Mouse (Mus musculus): ENCODE data around the gene Golga1. TPM values are rescaled to one million over a fixed set of nuclear protein-coding genes. Genes with fewer than 3 reads are reported as not detected.

The Golga1 gene
- polyA plus RNA-seq, 1 experiment from 2014 or later: 9.9 TPM

DNA sequence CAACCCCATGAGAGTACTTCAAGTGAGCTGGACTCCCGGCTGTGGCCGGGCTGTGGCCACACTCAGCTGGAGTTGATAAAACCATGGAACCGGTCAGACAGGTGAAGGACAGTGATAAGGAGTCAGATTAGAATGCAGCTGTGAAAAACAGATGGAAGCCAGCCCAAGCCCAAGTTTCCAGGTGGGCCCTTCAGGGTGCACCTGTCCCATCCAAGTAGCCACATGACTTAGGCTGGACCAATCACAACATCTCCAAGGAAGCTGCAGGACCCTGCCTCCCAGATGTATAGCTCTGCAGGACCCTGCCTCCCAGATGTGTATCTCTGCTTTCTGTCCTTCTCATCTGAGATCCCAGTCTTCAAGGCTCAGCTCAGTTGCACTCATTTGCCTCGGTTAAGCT is 73.3 kb downstream of the Golga1 start:
- no peak for ATAC-seq (ENCODE audit: low read depth)
- Histone ChIP-seq H3K9ac (no peak overlapping the region), H3K27ac (no peak overlapping the region)

DNA sequence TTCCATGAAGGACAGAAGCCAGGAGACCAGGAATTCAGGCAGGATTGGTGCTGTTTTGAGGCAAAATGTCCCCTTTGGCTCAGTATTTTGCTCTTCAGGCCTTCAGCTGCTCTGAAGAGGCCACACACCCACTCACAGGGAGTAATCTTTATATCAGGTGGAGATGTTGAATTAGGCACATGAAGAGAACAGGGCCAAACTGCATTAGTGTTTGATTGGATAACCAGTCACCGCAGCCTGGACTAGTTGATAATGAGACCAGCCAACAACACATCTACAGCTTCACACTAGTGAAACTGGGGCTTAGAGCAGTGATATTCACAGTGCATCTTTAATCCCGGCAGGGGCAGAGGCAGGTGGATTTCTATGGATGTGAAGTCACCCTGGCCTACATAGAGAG is 76.4 kb downstream of the Golga1 start:
- ATAC-seq (ENCODE audit: low read depth) (peak; percentile 90), DNase-seq (peak; percentile 46)
- H3K27ac ChIP-seq: peak overlapping the region; percentile 74
- 35% methylated on average over 2 of the region's 2 CpGs for WGBS (ENCODE audit: insufficient replicate concordance)
- peak overlapping the region; percentile 22; the same call in 1 of the 2 replicates for H3K9ac ChIP-seq
- H3K4me1 ChIP-seq (replicated peaks): peaks cover 48% of the 10 kb centered on the region
- no peaks in the 10 kb centered on the region for H3K36me3 ChIP-seq
- H3K4me3 ChIP-seq (replicated peaks): no peak overlapping the region
- H3K27me3 ChIP-seq: no peaks in the 10 kb centered on the region
- no peaks in the 10 kb centered on the region for H3K9me3 ChIP-seq (replicated peaks)
- H3K4me2 ChIP-seq: peak overlapping the region; percentile 24; the same call in 1 of the 2 replicates

More for the DNA sequence above, 73.3 kb downstream of the Golga1 start:
- no peak for DNase-seq
- no peaks in the 10 kb centered on the region for H3K9me3 ChIP-seq (replicated peaks)
- no peak overlapping the region for H3K4me2 ChIP-seq
- H3K36me3 ChIP-seq: no peaks in the 10 kb centered on the region
- peaks cover 51% of the 10 kb centered on the region for H3K4me1 ChIP-seq (replicated peaks)
- WGBS (ENCODE audit: insufficient replicate concordance): 25% methylated on average over 4 of the region's 4 CpGs
- no peaks in the 10 kb centered on the region for H3K27me3 ChIP-seq
- H3K4me3 ChIP-seq (replicated peaks): no peak overlapping the region

DNA sequence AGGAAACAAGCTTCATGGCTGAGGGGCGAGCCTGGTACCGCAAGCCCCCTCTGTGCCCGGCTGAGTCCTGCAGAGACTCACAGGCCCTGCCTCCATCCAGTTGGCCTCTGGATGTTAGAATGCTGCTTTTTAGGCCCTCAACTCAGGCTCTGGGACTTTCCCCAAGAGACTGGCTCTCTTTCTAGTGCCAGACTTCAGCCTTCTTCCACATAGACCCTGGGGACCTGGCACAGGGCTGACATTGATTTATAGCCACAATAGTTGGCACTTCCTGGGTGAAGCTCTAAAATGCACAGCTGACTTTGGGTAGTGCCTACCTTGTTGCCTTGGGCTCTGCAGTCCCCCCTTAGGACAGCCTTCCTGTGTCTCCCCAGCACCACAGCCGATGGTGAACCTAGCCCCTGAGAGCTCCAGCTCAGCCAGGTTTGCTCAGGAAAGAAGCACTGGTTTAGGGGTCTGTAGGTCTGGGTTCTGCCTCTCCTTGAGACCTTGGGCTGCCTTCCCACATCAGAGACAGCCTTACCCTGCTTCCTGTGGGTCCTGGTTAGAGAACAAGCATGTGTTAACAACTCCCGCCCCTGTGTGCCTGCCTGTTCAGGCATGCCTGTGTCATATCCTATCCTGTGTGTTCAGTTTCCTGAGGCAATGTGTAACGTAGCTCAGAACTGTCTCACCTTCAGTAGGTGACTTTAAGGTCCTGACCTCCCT is 77.4 kb downstream of the Golga1 start:
- H3K4me2 ChIP-seq: no peak overlapping the region
- H3K27me3 ChIP-seq: no peaks in the 10 kb centered on the region
- no peaks in the 10 kb centered on the region for H3K36me3 ChIP-seq
- WGBS (ENCODE audit: insufficient replicate concordance): 76% methylated on average over 6 of the region's 6 CpGs
- peak overlapping the region; percentile 74 for H3K27ac ChIP-seq
- no peak overlapping the region for H3K9ac ChIP-seq
- ATAC-seq (ENCODE audit: low read depth) (no peak), DNase-seq (no peak)
- H3K4me3 ChIP-seq (replicated peaks): no peak overlapping the region
- peaks cover 6% of the 10 kb centered on the region for H3K9me3 ChIP-seq (replicated peaks)
- peaks cover 48% of the 10 kb centered on the region for H3K4me1 ChIP-seq (replicated peaks)

DNA sequence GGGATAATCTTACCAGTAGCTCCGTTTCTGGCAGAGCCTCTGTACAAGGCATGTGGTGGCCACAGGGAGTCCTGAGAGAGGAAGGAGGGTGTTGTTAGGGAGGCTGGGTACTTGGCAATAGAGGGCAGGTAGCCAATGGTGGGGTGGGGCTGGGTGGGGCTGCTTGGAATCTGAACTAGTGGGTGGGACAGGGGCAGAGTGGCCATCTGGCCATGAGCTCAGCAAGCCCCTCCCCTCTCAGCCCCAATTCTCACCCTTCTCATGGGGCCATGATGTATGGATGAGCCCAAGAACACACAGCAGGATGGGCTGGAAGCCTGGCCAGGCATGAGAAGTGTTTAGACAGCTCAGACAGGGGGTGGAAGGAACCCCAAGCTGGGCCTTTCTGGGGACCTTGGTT is 78.0 kb downstream of the Golga1 start:
- H3K27me3 ChIP-seq: no peaks in the 10 kb centered on the region
- no peak overlapping the region for H3K27ac ChIP-seq
- no peak overlapping the region for H3K4me3 ChIP-seq (replicated peaks)
- no peaks in the 10 kb centered on the region for H3K36me3 ChIP-seq
- H3K4me2 ChIP-seq: no peak overlapping the region
- 61% methylated on average over 1 of the region's 1 CpGs for WGBS (ENCODE audit: insufficient replicate concordance)
- ATAC-seq (ENCODE audit: low read depth) (no peak), DNase-seq (no peak)
- peaks cover 47% of the 10 kb centered on the region for H3K4me1 ChIP-seq (replicated peaks)
- H3K9ac ChIP-seq: no peak overlapping the region
- peaks cover 6% of the 10 kb centered on the region for H3K9me3 ChIP-seq (replicated peaks)

- ATAC-seq (ENCODE audit: low read depth) (no peak), DNase-seq (no peak)
- peaks cover 6% of the 10 kb centered on the region for H3K9me3 ChIP-seq (replicated peaks)
- WGBS (ENCODE audit: insufficient replicate concordance): 69% methylated on average over 3 of the region's 3 CpGs
- no peak overlapping the region for H3K4me2 ChIP-seq
- no peak overlapping the region for H3K27ac ChIP-seq
- peaks cover 40% of the 10 kb centered on the region for H3K4me1 ChIP-seq (replicated peaks)
- H3K9ac ChIP-seq: no peak overlapping the region
- no peak overlapping the region for H3K4me3 ChIP-seq (replicated peaks)
- no peaks in the 10 kb centered on the region for H3K36me3 ChIP-seq
- H3K27me3 ChIP-seq: no peaks in the 10 kb centered on the region
Measured at GRCm38 (mm10) chr2:38986580-38986979, 78.8 kb downstream of the Golga1 start.

- H3K9me3 ChIP-seq (replicated peaks): peaks cover 6% of the 10 kb centered on the region
- no peak overlapping the region for H3K4me2 ChIP-seq
- H3K4me1 ChIP-seq (replicated peaks): peaks cover 15% of the 10 kb centered on the region
- DNase-seq (no peak), ATAC-seq (ENCODE audit: low read depth) (no peak)
- H3K9ac ChIP-seq: no peak overlapping the region
- H3K4me3 ChIP-seq (replicated peaks): no peak overlapping the region
- no peak overlapping the region for H3K27ac ChIP-seq
- 0 out of 2 replicates have a peak, but pooled peaks cover 4% of the 10 kb centered on the region for H3K27me3 ChIP-seq
- H3K36me3 ChIP-seq: no peaks in the 10 kb centered on the region
- 87% methylated on average over 2 of the region's 2 CpGs for WGBS (ENCODE audit: insufficient replicate concordance)
Measured at GRCm38 (mm10) chr2:38983456-38983855, 81.9 kb downstream of the Golga1 start.

DNA sequence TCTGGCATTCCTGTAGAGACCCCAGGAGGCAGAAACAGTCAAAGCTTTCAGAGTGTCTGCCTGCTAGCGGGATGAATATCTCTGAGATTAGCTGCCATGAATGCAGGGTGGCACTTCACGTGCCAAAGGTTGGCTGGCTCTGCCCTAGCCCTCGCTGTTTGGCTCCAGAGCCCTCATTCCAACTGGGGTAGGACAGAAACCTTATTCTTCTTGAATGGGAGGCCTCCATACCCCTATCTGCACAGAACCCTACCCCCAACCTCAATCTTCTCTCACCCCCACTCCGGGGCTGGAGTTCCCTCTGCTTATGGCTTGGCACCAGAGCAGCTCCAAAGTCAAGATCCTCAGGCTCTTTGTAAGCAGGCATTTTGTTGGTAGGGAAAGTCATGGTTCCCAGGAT is 87.5 kb downstream of the Golga1 start:
- no peak overlapping the region for H3K4me3 ChIP-seq (replicated peaks)
- 68% methylated on average over 4 of the region's 4 CpGs for WGBS (ENCODE audit: insufficient replicate concordance)
- no peak overlapping the region for H3K9ac ChIP-seq
- DNase-seq: no peak
- H3K27me3 ChIP-seq: peaks cover 17% of the 10 kb centered on the region; the same call in 1 of the 2 replicates
- no peaks in the 10 kb centered on the region for H3K36me3 ChIP-seq
- no peak overlapping the region for H3K27ac ChIP-seq
- no peak for ATAC-seq (ENCODE audit: low read depth)
- H3K4me1 ChIP-seq (replicated peaks): peaks cover 9% of the 10 kb centered on the region
- H3K4me2 ChIP-seq: no peak overlapping the region
- no peaks in the 10 kb centered on the region for H3K9me3 ChIP-seq (replicated peaks)

DNA sequence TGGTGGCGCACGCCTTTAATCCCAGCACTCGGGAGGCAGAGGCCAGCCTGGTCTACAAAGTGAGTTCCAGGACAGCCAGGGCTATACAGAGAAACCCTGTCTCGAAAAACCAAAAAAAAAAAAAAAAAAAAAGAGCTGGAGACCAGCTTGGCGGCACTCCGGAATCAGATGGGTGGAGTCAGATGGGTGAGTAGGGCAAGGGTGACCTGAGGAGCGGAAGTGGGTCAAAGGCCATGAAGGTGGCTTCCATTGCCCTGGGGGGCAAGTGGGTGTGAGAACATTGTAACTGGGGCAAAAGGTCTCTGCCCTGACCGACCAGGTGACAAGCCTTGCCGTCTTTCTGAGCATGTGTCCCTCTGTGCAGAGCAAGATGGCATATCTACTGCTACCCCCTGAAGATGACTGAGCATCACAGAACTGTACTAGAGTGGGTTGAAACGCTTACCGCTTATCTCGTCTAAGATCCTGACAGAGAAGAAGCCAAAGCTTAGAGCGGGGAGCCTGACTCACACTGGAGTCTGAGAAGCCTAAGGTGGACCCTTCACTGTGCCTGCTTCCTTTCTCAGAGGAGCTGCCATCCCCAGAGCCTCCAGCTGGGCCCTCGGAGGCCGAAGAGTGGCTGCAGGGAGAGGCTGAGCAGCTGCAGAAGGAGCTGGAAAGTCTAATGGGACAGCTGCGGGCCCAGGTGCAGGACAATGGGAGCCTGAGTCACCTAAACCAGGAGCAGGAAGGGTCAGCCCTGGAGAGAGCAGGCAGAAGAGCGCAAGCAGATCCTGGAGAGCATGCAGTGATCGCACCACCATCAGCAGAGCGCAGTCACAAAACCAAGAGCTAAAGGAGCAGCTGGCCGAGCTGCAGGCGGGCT is 89.2 kb downstream of the Golga1 start:
- no peak for DNase-seq
- ATAC-seq (ENCODE audit: low read depth): 0 out of 2 replicates have a peak, but pooled peaks have one; percentile 11
- no peaks in the 10 kb centered on the region for H3K9me3 ChIP-seq (replicated peaks)
- H3K36me3 ChIP-seq: no peaks in the 10 kb centered on the region
- H3K9ac ChIP-seq: no peak overlapping the region
- WGBS (ENCODE audit: insufficient replicate concordance): 65% methylated on average over 21 of the region's 21 CpGs
- no peak overlapping the region for H3K4me3 ChIP-seq (replicated peaks)
- peaks cover 17% of the 10 kb centered on the region; the same call in 1 of the 2 replicates for H3K27me3 ChIP-seq
- H3K4me1 ChIP-seq (replicated peaks): peaks cover 17% of the 10 kb centered on the region
- no peak overlapping the region for H3K27ac ChIP-seq
- H3K4me2 ChIP-seq: no peak overlapping the region

GRCm38 (mm10) chr2:38975181-38975580 is 90.2 kb downstream of the Golga1 start:
- H3K4me1 ChIP-seq (replicated peaks): peaks cover 27% of the 10 kb centered on the region
- WGBS (ENCODE audit: insufficient replicate concordance): 57% methylated on average over 3 of the region's 3 CpGs

DNA sequence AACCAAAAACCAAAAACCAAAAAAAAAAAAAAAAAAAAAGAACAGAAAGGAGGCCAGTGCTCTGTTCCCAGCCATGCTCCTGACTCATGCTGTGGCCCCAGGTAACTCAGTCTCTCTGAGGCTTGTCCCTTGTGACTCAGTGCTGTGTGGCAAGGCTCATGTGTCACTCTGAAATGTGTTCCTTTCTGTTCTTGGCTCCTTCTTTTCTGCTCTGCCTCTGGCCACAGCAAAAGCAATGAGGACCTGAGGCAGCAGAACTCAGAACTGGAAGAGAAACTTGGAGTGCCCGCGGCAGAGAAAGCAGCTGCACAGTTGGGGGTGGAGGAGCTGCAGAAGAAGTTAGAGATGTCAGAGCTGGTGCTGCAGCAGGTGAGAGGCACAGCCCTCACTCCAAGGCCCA is 91.2 kb downstream of the Golga1 start:
- Histone ChIP-seq H3K9me3 (replicated peaks) (no peaks in the 10 kb centered on the region), H3K4me1 (replicated peaks) (peaks cover 37% of the 10 kb centered on the region), H3K36me3 (no peaks in the 10 kb centered on the region), H3K27me3 (peaks cover 12% of the 10 kb centered on the region; the same call in 1 of the 2 replicates), H3K9ac (no peak overlapping the region), H3K4me3 (replicated peaks) (no peak overlapping the region), H3K4me2 (no peak overlapping the region), H3K27ac (no peak overlapping the region)
- WGBS (ENCODE audit: insufficient replicate concordance): 40% methylated on average over 2 of the region's 2 CpGs
- no peak for ATAC-seq (ENCODE audit: low read depth)
- no peak for DNase-seq

More at GRCm38 (mm10) chr2:38975181-38975580, 90.2 kb downstream of the Golga1 start:
- no peaks in the 10 kb centered on the region for H3K36me3 ChIP-seq
- H3K27me3 ChIP-seq: peaks cover 17% of the 10 kb centered on the region; the same call in 1 of the 2 replicates
- no peak overlapping the region for H3K4me3 ChIP-seq (replicated peaks)
- H3K9me3 ChIP-seq (replicated peaks): no peaks in the 10 kb centered on the region
- no peak overlapping the region for H3K9ac ChIP-seq
- ATAC-seq (ENCODE audit: low read depth): no peak
- DNase-seq: no peak
- H3K27ac ChIP-seq: no peak overlapping the region
- no peak overlapping the region for H3K4me2 ChIP-seq

- no peak for DNase-seq
- Histone ChIP-seq H3K4me3 (replicated peaks) (no peak overlapping the region), H3K9ac (no peak overlapping the region), H3K36me3 (no peaks in the 10 kb centered on the region), H3K27me3 (peaks cover 12% of the 10 kb centered on the region; the same call in 1 of the 2 replicates), H3K9me3 (replicated peaks) (no peaks in the 10 kb centered on the region), H3K4me2 (no peak overlapping the region), H3K27ac (no peak overlapping the region), H3K4me1 (replicated peaks) (peaks cover 41% of the 10 kb centered on the region)
- 69% methylated on average over 7 of the region's 7 CpGs for WGBS (ENCODE audit: insufficient replicate concordance)
- no peak for ATAC-seq (ENCODE audit: low read depth)
Measured at GRCm38 (mm10) chr2:38973701-38974100, 91.6 kb downstream of the Golga1 start.
